Mouse (Mus musculus): ENCODE measurements at regions not wholly inside any gene's neighbourhood (a gene's known extent, or its start where the extent isn't known, plus 50 kb on each side); places are given as distances from the start of the nearest gene placed in this dataset.

- Histone ChIP-seq H3K4me3 (replicated peaks in 1 of 3; ENCODE audit: low read depth in 2 of 3, low read length in 2 of 3, poor library complexity in 1 of 3) (no peak overlapping the region), H3K4me1 (ENCODE audit: control insufficient read depth in 1 of 2, insufficient read depth in 2 of 2) (no peaks in the 10 kb centered on the region), H3K36me3 (replicated peaks in 1 of 2; ENCODE audit: control insufficient read depth in 1 of 2, insufficient read depth in 1 of 2, low read length in 1 of 2) (no peaks in the 10 kb centered on the region), H3K9ac (ENCODE audit: insufficient read depth, low read depth) (no peak overlapping the region), H3K27ac (ENCODE audit: insufficient read depth, low read depth) (no peak overlapping the region), H3K79me2 (replicated peaks; ENCODE audit: control insufficient read depth, extremely low read depth, insufficient read depth, poor library complexity, severe bottlenecking) (no peaks in the 10 kb centered on the region), H3K9me3 (replicated peaks; ENCODE audit: low read length) (no peaks in the 10 kb centered on the region), H3K4me2 (ENCODE audit: insufficient read depth, low read depth, poor library complexity, severe bottlenecking) (no peak overlapping the region), H3K27me3 (replicated peaks) (no peaks in the 10 kb centered on the region)
- no peak for DNase-seq (ENCODE audit: extremely low read depth)
- in situ Hi-C loops (cut with MboI; ENCODE audit: low pct_ligation_motif_present, low pct_unique_long_range_greater_than_20kb, low sequenced_read_pairs), result no loop called here
- dilution Hi-C loops (cut with MboI; ENCODE audit: extremely low pct_ligation_motif_present, extremely low pct_unique_long_range_greater_than_20kb, low sequenced_read_pairs), result no loop called here
- TF ChIP-seq KAT2A (IDR thresholded peaks at IDR 0.05; ENCODE audit: insufficient replicate concordance, low read length) (no peak), PAX5 (IDR thresholded peaks at IDR 0.05; ENCODE audit: low read length) (no peak), E2F4 (IDR thresholded peaks at IDR 0.05; ENCODE audit: insufficient replicate concordance, low read depth, low read length) (no peak), MAFK (IDR thresholded peaks at IDR 0.05; ENCODE audit: insufficient replicate concordance, low read length) (no peak), BHLHE40 (IDR thresholded peaks at IDR 0.05; ENCODE audit: low read depth, low read length) (no peak), RAD21 (IDR thresholded peaks at IDR 0.05; ENCODE audit: low read depth, low read length) (no peak), SMC3 (IDR thresholded peaks at IDR 0.05; ENCODE audit: low read depth, low read length) (no peak), CHD1 (IDR thresholded peaks at IDR 0.05; ENCODE audit: low read depth, low read length) (no peak), NELFE (IDR thresholded peaks at IDR 0.05; ENCODE audit: low read depth, low read length) (no peak), USF2 (conservative IDR thresholded peaks at IDR 0.05; ENCODE audit: low read depth, low read length) (no peak), JUND (conservative IDR thresholded peaks at IDR 0.05; ENCODE audit: low read depth, low read length) (no peak), TCF12 (IDR thresholded peaks at IDR 0.05; ENCODE audit: low read depth, low read length) (no peak), MAX (IDR thresholded peaks at IDR 0.05; ENCODE audit: low read length) (no peak), USF1 (IDR thresholded peaks at IDR 0.05; ENCODE audit: low read depth, low read length) (no peak), ZNF384 (IDR thresholded peaks at IDR 0.05; ENCODE audit: low read depth, low read length) (no peak), ELF1 (IDR thresholded peaks at IDR 0.05; ENCODE audit: low read depth, low read length) (no peak), MEF2A (IDR thresholded peaks at IDR 0.05; ENCODE audit: borderline replicate concordance, low read depth, low read length) (no peak), EP300 (IDR thresholded peaks at IDR 0.05; ENCODE audit: low read length) (no peak), NRF1 (IDR thresholded peaks at IDR 0.05; ENCODE audit: low read depth, low read length) (no peak)
These were observed 145.2 kb upstream of the Krr1 start for GRCm38 (mm10) chr10:111827246-111827645.

GRCm38 (mm10) chr10:111827930-111828329 lies 144.5 kb upstream of the Krr1 start:
- Histone ChIP-seq H3K4me2 (ENCODE audit: insufficient read depth, low read depth, poor library complexity, severe bottlenecking) (no peak overlapping the region), H3K9ac (ENCODE audit: insufficient read depth, low read depth) (no peak overlapping the region), H3K36me3 (replicated peaks in 1 of 2; ENCODE audit: control insufficient read depth in 1 of 2, insufficient read depth in 1 of 2, low read length in 1 of 2) (no peaks in the 10 kb centered on the region), H3K27me3 (replicated peaks) (no peaks in the 10 kb centered on the region), H3K9me3 (replicated peaks; ENCODE audit: low read length) (no peaks in the 10 kb centered on the region), H3K4me3 (replicated peaks in 1 of 3; ENCODE audit: low read depth in 2 of 3, low read length in 2 of 3, poor library complexity in 1 of 3) (no peak overlapping the region), H3K79me2 (replicated peaks; ENCODE audit: control insufficient read depth, extremely low read depth, insufficient read depth, poor library complexity, severe bottlenecking) (no peaks in the 10 kb centered on the region), H3K4me1 (ENCODE audit: control insufficient read depth in 1 of 2, insufficient read depth in 2 of 2) (no peaks in the 10 kb centered on the region), H3K27ac (ENCODE audit: insufficient read depth, low read depth) (no peak overlapping the region)
- DNase-seq (ENCODE audit: extremely low read depth), result no peak
- dilution Hi-C loops (cut with MboI; ENCODE audit: extremely low pct_ligation_motif_present, extremely low pct_unique_long_range_greater_than_20kb, low sequenced_read_pairs) (no loop called here), in situ Hi-C loops (cut with MboI; ENCODE audit: low pct_ligation_motif_present, low pct_unique_long_range_greater_than_20kb, low sequenced_read_pairs) (no loop called here)
- no peak for TF ChIP-seq CHD1 (IDR thresholded peaks at IDR 0.05; ENCODE audit: low read depth, low read length)
- TF ChIP-seq TCF12 (IDR thresholded peaks at IDR 0.05; ENCODE audit: low read depth, low read length), result no peak
